Mouse (Mus musculus) lung, embryonic 16.5 days (tissue): ENCODE data around the gene Map3k1. TPM values are rescaled to one million over a fixed set of nuclear protein-coding genes. Genes with fewer than 3 reads are reported as not detected.
"Not testable (repeated sequence)": the region's sequence is repeated elsewhere in the genome, so short reads cannot be mapped to it uniquely, and the experiment has no call there.

ENCODE experiments used
- ATAC-seq: fragments of 200-750 bp; cut with Nextera tagmentation; 2 replicates; pipeline ENCODE4 v1.8.0; 2017; ENCODE audit warnings: low read depth, mild to moderate bottlenecking, moderate library complexity
- H3K27ac ChIP-seq: fragments of 300-500 bp; sonication (generic); 2 replicates; pipeline ENCODE4 v1.5.1; 2014; ENCODE audit warnings: mild to moderate bottlenecking, control low read depth, low read length
- H3K27me3 ChIP-seq: fragments of 300-500 bp; sonication (generic); 2 replicates; pipeline ENCODE4 v1.6.1; 2014; ENCODE audit warnings: low read depth, low read length, mixed read lengths; ENCODE audit not compliant: control insufficient read depth, insufficient read depth
- H3K36me3 ChIP-seq: fragments of 300-500 bp; sonication (generic); 2 replicates; pipeline ENCODE4 v1.6.1; 2014; ENCODE audit warnings: low read length; ENCODE audit not compliant: control insufficient read depth, insufficient read depth
- H3K4me1 ChIP-seq: fragments of 300-500 bp; sonication (generic); replicated peaks from 2 replicates; pipeline ENCODE4 v1.6.1; 2014; ENCODE audit warnings: low read length, mixed read lengths; ENCODE audit not compliant: control insufficient read depth, insufficient read depth
- H3K4me2 ChIP-seq: fragments of 300-500 bp; sonication (generic); 2 replicates; pipeline ENCODE4 v1.6.1; 2014; ENCODE audit warnings: low read depth, low read length, control low read depth
- H3K4me3 ChIP-seq: fragments of 300-500 bp; sonication (generic); 2 replicates; pipeline ENCODE4 v1.5.1; 2014; ENCODE audit warnings: mild to moderate bottlenecking, low read length, control low read depth
- H3K9ac ChIP-seq: fragments of 300-500 bp; sonication (generic); 2 replicates; pipeline ENCODE4 v1.6.1; 2014; ENCODE audit warnings: low read length, control low read depth
- H3K9me3 ChIP-seq: fragments of 300-500 bp; sonication (generic); 2 replicates; pipeline ENCODE4 v1.6.1; 2016; ENCODE audit warnings: low read length; ENCODE audit not compliant: control insufficient read depth
- WGBS: fragments of 180-500 bp; shearing (Covaris S2); extraction: QIAGEN DNeasy Blood & Tissue Kit; methylation state at CpG from one replicate; pipeline ENCODE4 v1.1.7; 2014; 5-methylcytosine and 5-hydroxymethylcytosine counted together
- polyA plus RNA-seq: library from polyadenylated mRNA; unstranded; fragments of >200 nt; fragmentation: Nextera tagmentation; extraction: Ambion mirVana; gene quantifications from 2 replicates; pipeline ENCODE4 v1.2.1, GENCODE M21; 2015

Map3k1 gene
- polyA plus RNA-seq, 1 experiment from 2014 or later = 28.3 TPM

GRCm38 (mm10) chr13:111703952-111704351, 104.8 kb downstream of the Map3k1 start:
- not testable (repeated sequence) for H3K4me2 ChIP-seq, H3K27ac ChIP-seq, H3K9me3 ChIP-seq, ATAC-seq, H3K27me3 ChIP-seq, H3K4me3 ChIP-seq, H3K9ac ChIP-seq, H3K4me1 ChIP-seq
- peaks cover 33% of the 10 kb centered on the region for H3K36me3 ChIP-seq
- 78% methylated on average over 4 of the region's 4 CpGs for WGBS

DNA sequence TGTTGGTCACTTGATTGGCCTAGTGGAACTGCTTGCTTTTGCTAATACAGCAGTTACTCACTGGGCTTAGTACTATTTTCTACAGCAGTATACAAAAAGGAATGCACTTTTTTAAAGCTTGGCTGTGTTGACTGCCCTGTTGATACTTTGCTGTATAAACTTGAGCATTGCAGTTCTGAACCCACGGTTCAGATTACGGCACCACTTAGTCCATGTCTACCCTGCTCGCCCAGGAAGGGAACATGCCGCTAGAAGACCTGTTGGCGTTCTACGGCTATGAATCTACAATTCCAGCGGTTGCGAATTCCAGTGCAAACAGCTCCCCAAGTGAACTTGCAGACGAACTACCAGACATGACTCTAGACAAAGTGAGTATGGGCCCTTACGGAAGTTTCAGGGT, 105.4 kb downstream of the Map3k1 start:
- H3K27ac ChIP-seq = no peak overlapping the region
- no peak overlapping the region for H3K4me2 ChIP-seq
- no peaks in the 10 kb centered on the region for H3K27me3 ChIP-seq
- no peaks in the 10 kb centered on the region for H3K9me3 ChIP-seq
- H3K4me3 ChIP-seq = no peak overlapping the region
- H3K36me3 ChIP-seq = peaks cover 30% of the 10 kb centered on the region
- WGBS = 92% methylated on average over 10 of the region's 10 CpGs
- no peaks in the 10 kb centered on the region for H3K4me1 ChIP-seq
- no peak overlapping the region for H3K9ac ChIP-seq
- ATAC-seq = no peak

Other genes with a start within 250 kb of the Map3k1 start
- gene Gm10198, start 216.2 kb downstream of the Map3k1 start, polyA plus RNA-seq = not detected in 2 replicates
- 19.0 and 21.3 TPM in 2 replicates for gene Mier3, start 128.0 kb downstream of the Map3k1 start, polyA plus RNA-seq